Mouse (Mus musculus) myocyte (in vitro differentiated cells): Measurements from ENCODE around the gene Cacna2d4. TPM values are rescaled to one million over a fixed set of nuclear protein-coding genes. Genes with fewer than 3 reads are reported as not detected.
A peak's percentile ranks its signal among the peaks of the same experiment; 100 is the strongest.

ENCODE experiments used
- H3K27me3 ChIP-seq: one replicate; pipeline ENCODE4 v1.6.1; 2011; ENCODE audit not compliant: control insufficient read depth, insufficient read depth, insufficient read length
- H3K36me3 ChIP-seq: one replicate; pipeline ENCODE4 v1.6.1; 2011; ENCODE audit not compliant: control insufficient read depth, insufficient read depth
- H3K4me2 ChIP-seq: one replicate; pipeline ENCODE4 v1.6.1; 2011; ENCODE audit warnings: low read depth, control low read depth
- H3K4me3 ChIP-seq: one replicate; pipeline ENCODE4 v1.5.1; 2011; ENCODE audit warnings: mild to moderate bottlenecking, control low read depth, moderate library complexity
- H3K79me2 ChIP-seq: one replicate; pipeline ENCODE4 v1.6.1; 2011; ENCODE audit not compliant: control insufficient read depth, insufficient read depth
- H3ac ChIP-seq: one replicate; pipeline ENCODE4 v1.6.1; 2011; ENCODE audit not compliant: control insufficient read depth, insufficient read length
- CEBPB ChIP-seq: IDR thresholded peaks from 2 replicates; pipeline ENCODE4 v1.6.1; 2011; ENCODE audit warnings: mild to moderate bottlenecking, moderate library complexity; ENCODE audit not compliant: poor library complexity, insufficient read depth, severe bottlenecking
- E2F4 ChIP-seq: IDR thresholded peaks from one replicate; pipeline ENCODE4 v1.6.1; 2011; ENCODE audit warnings: mild to moderate bottlenecking, control low read depth, moderate library complexity; ENCODE audit not compliant: insufficient read depth
- MAX ChIP-seq: IDR thresholded peaks from one replicate; pipeline ENCODE4 v1.6.1; 2011; ENCODE audit warnings: low read depth, mild to moderate bottlenecking, control low read depth
- MYOD1 ChIP-seq, 3 experiments: IDR thresholded peaks; one replicate each; pipeline ENCODE4 v1.6.1; 2011; ENCODE audit warnings: control low read depth in 2 of 3, low read depth in 2 of 3, mild to moderate bottlenecking in 2 of 3, moderate library complexity in 1 of 3; ENCODE audit not compliant: insufficient read length in 2 of 3, control insufficient read depth in 1 of 3
- MYOG ChIP-seq, 3 experiments: IDR thresholded peaks; one replicate each; pipeline ENCODE4 v1.6.1; 2011; ENCODE audit warnings: control low read depth in 2 of 3, low read depth in 2 of 3, mild to moderate bottlenecking in 2 of 3; ENCODE audit not compliant: insufficient read length in 2 of 3, control insufficient read depth in 1 of 3, insufficient read depth in 1 of 3
- POLR2A ChIP-seq: IDR thresholded peaks from one replicate; pipeline ENCODE4 v1.6.1; 2011; ENCODE audit warnings: low read depth, mild to moderate bottlenecking, control low read depth, moderate library complexity; ENCODE audit not compliant: insufficient read length
- POLR2AphosphoS2 ChIP-seq: IDR thresholded peaks from one replicate; pipeline ENCODE4 v1.6.1; 2011; ENCODE audit warnings: low read depth, control low read depth; ENCODE audit not compliant: insufficient read length
- REST ChIP-seq: IDR thresholded peaks from one replicate; pipeline ENCODE4 v1.6.1; 2011; ENCODE audit warnings: mild to moderate bottlenecking, control low read depth, moderate library complexity; ENCODE audit not compliant: insufficient read depth, insufficient read length
- SRF ChIP-seq: IDR thresholded peaks from one replicate; pipeline ENCODE4 v1.6.1; 2011; ENCODE audit warnings: low read depth; ENCODE audit not compliant: control insufficient read depth, insufficient read length
- TCF12 ChIP-seq: IDR thresholded peaks from one replicate; pipeline ENCODE4 v1.6.1; 2011; ENCODE audit warnings: mild to moderate bottlenecking, control low read depth; ENCODE audit not compliant: poor library complexity, insufficient read depth, severe bottlenecking
- TCF3 ChIP-seq: IDR thresholded peaks from one replicate; pipeline ENCODE4 v1.6.1; 2011; ENCODE audit warnings: low read depth, control low read depth; ENCODE audit not compliant: insufficient read length
- USF1 ChIP-seq: IDR thresholded peaks from one replicate; pipeline ENCODE4 v1.6.1; 2011; ENCODE audit warnings: low read depth, mild to moderate bottlenecking, control low read depth, moderate library complexity
- polyA plus RNA-seq: library from polyadenylated mRNA; unstranded; fragments of >200 nt; fragmentation: generic; extraction: Trizol; gene quantifications from one replicate; pipeline ENCODE4 v1.2.1, GENCODE M21; 2012; ENCODE audit warnings: missing spikeins

Cacna2d4 gene
- polyA plus RNA-seq, 1 experiment: not detected

- H3K36me3 ChIP-seq: no peaks in the 10 kb centered on the region
- no peaks in the 10 kb centered on the region for H3K27me3 ChIP-seq
- peaks cover 24% of the 10 kb centered on the region for H3K79me2 ChIP-seq
- no peak for TF ChIP-seq E2F4
- TF ChIP-seq MYOG (IDR thresholded peaks at IDR 0.05; ENCODE audit: control insufficient read depth in 1 of 3, insufficient read depth in 1 of 3, insufficient read length in 2 of 3, low read depth in 2 of 3): no peak
- TF ChIP-seq POLR2A: no peak
- TF ChIP-seq REST: no peak
- TF ChIP-seq USF1: no peak
- no peak overlapping the region for H3ac ChIP-seq
- no peak overlapping the region for H3K4me3 ChIP-seq
- no peak overlapping the region for H3K4me2 ChIP-seq
Observed at GRCm38 (mm10) chr6:119390728-119391127, 154.4 kb downstream of the Cacna2d4 start.

- peak overlapping the region; percentile 80 for H3K4me2 ChIP-seq
- no peaks in the 10 kb centered on the region for H3K36me3 ChIP-seq
- H3ac ChIP-seq: no peak overlapping the region
- no peak overlapping the region for H3K4me3 ChIP-seq
- H3K79me2 ChIP-seq: peaks cover 2% of the 10 kb centered on the region
- TF ChIP-seq CEBPB (peak; percentile 83), MYOD1 (IDR thresholded peaks at IDR 0.05; ENCODE audit: control insufficient read depth in 1 of 3, insufficient read length in 2 of 3, low read depth in 2 of 3) (peak in 1 of 3 experiments; percentile 31), MYOG (IDR thresholded peaks at IDR 0.05; ENCODE audit: control insufficient read depth in 1 of 3, insufficient read depth in 1 of 3, insufficient read length in 2 of 3, low read depth in 2 of 3) (no peak), MAX (no peak), REST (no peak)
- no peaks in the 10 kb centered on the region for H3K27me3 ChIP-seq
Observed at GRCm38 (mm10) chr6:119392836-119393235, 156.5 kb downstream of the Cacna2d4 start.

GRCm38 (mm10) chr6:119395421-119396308, 159.3 kb downstream of the Cacna2d4 start:
- Histone ChIP-seq H3K4me3 (no peak overlapping the region), H3K79me2 (no peaks in the 10 kb centered on the region), H3K36me3 (no peaks in the 10 kb centered on the region), H3K27me3 (no peaks in the 10 kb centered on the region), H3K4me2 (peak overlapping the region; percentile 46), H3ac (no peak overlapping the region)
- no peak for TF ChIP-seq CEBPB

GRCm38 (mm10) chr6:119396309-119396634, 159.9 kb downstream of the Cacna2d4 start:
- no peaks in the 10 kb centered on the region for H3K79me2 ChIP-seq
- H3K36me3 ChIP-seq: no peaks in the 10 kb centered on the region
- H3ac ChIP-seq: no peak overlapping the region
- H3K4me3 ChIP-seq: no peak overlapping the region
- H3K27me3 ChIP-seq: no peaks in the 10 kb centered on the region
- peak; percentile 68 for TF ChIP-seq CEBPB
- no peak for TF ChIP-seq SRF
- no peak for TF ChIP-seq MAX
- peak; percentile 37 for TF ChIP-seq TCF12
- TF ChIP-seq POLR2AphosphoS2: no peak
- TF ChIP-seq REST: no peak
- no peak for TF ChIP-seq USF1
- no peak for TF ChIP-seq E2F4
- TF ChIP-seq MYOD1 (IDR thresholded peaks at IDR 0.05; ENCODE audit: control insufficient read depth in 1 of 3, insufficient read length in 2 of 3, low read depth in 2 of 3): peak in 1 of 3 experiments; percentile 71
- peak in 1 of 3 experiments; percentile 55 for TF ChIP-seq MYOG (IDR thresholded peaks at IDR 0.05; ENCODE audit: control insufficient read depth in 1 of 3, insufficient read depth in 1 of 3, insufficient read length in 2 of 3, low read depth in 2 of 3)
- no peak for TF ChIP-seq POLR2A
- no peak for TF ChIP-seq TCF3
- H3K4me2 ChIP-seq: peak overlapping the region; percentile 62

- Histone ChIP-seq H3ac (no peak overlapping the region), H3K4me3 (no peak overlapping the region), H3K4me2 (no peak overlapping the region), H3K27me3 (no peaks in the 10 kb centered on the region), H3K36me3 (no peaks in the 10 kb centered on the region), H3K79me2 (no peaks in the 10 kb centered on the region)
- TF ChIP-seq MYOG (IDR thresholded peaks at IDR 0.05; ENCODE audit: control insufficient read depth in 1 of 3, insufficient read depth in 1 of 3, insufficient read length in 2 of 3, low read depth in 2 of 3) (no peak), CEBPB (no peak), E2F4 (no peak), MYOD1 (IDR thresholded peaks at IDR 0.05; ENCODE audit: control insufficient read depth in 1 of 3, insufficient read length in 2 of 3, low read depth in 2 of 3) (no peak), TCF12 (no peak), TCF3 (no peak), SRF (no peak), MAX (no peak), POLR2A (no peak), REST (no peak), POLR2AphosphoS2 (no peak)
Observed at GRCm38 (mm10) chr6:119399371-119399770, 163.0 kb downstream of the Cacna2d4 start.
